Mouse (Mus musculus) right cerebral cortex, postnatal 4 days (tissue): Measurements from ENCODE around the gene Med1.

ENCODE experiments used
- DNase-seq: peaks from one replicate; pipeline ENCODE4 v3.0.0-alpha.2; 2022

Med1 gene

DNA sequence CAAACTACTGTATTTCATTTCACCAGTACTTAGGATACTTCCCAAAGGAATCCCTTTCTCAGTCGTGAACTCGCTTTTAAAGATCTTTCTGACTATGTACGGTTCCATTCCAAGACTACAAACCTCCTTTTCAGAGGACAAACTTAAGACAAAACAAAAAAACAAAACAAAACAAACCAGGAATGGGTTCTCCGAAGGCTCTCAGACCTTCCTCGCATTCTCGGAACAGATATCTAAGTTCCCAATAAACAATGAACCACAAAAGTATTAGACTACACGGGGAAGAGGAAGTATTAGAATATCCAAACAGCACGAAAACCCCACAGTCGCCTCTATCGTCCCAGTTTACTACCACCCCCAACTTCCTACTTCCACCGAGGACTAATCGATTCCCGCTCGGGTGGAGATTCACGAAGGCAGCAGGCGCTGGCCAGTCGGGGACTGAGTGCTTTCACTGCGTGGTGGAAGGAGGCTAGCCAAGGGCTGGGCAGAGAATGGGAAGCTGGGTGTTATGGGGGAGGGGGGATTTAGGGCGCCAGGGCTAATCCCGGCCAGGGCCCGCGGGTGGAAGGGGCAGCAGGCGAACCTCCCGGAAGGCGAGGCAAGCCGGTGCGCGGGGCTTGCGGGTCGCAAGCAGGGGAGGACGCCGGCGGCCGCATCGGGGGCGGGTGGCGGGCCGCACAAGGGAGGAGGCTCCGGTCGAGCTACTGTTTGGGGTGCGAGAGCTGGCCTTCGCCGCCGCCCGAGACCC, 44.4 kb downstream of the Med1 start:
- peak; percentile 27 for DNase-seq

DNA sequence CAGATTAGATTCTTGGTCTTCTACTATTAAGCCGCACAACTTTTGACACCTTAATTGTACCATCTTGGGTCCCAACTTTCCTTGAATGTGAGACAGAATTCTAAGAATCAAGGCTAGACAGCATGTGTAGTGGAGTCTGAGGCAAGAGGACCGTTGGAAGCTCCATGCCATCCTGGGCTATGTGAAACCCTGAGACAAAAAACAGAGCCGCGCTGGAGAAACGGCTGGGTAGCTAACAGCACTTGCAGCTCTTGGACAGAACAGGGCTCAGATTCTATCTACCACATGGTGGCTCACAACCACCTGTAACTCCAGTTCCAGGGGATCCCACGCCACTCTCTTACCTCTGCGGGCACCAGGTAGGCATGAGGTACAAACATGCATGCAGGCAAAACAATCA, 47.2 kb downstream of the Med1 start:
- no peak for DNase-seq

DNA sequence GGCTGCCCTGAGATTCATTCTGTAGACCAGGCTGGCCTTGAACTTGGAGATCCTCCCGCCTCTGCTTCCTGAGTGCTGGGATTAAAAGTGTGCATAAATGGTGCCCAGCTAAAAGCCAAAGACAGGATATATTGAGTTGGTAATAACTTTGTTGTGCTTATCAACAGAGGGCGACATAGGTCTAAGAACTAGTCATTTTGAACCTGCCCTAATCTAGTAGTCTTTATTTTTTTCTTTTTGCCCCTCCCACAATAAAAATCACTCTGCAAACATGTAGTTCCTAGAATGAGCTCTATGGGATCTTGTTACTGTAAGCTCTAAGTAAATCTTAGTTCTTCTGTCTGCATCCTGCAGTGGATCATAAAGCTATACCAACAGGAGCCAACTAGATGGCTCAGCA, 50.5 kb downstream of the Med1 start:
- no peak for DNase-seq

DNA sequence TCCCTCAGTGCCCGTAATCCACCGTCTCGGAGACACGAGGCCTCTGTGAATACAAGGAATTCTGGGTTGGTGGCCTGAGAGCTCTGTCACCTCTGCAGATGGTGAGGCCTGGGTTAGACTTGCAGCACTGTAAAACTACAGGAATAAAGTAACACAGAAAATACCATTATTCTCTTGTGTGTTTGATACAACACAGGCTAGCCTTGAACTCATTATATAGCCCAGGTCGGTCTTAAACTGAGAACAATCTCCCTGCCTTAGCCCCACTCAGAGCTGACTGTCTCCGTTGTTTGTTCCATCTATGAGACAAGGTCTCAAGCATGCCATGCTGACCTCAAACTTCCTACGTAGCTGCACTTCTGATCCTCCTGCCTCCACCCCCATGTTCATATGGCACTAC, 54.2 kb downstream of the Med1 start:
- no peak for DNase-seq

DNA sequence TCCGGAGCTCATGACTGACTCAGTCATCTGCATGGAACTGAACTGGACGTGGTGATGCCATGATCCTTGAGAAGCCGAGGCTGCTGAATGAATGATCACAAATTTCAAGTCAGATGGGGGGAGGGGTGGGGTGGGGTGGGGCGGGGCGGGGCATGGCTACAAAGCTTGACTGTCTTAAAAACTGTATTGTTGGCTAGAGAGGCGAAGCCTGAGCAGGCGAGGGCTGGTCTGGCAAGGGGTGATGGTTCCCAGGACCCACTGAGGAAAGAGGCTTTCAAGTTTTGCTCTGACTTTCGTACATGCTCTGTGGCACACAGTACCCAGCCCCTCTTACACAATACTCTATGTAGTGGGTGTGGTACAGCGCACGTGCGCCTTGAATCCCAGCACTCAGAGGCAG, 55.3 kb downstream of the Med1 start:
- DNase-seq = no peak

DNA sequence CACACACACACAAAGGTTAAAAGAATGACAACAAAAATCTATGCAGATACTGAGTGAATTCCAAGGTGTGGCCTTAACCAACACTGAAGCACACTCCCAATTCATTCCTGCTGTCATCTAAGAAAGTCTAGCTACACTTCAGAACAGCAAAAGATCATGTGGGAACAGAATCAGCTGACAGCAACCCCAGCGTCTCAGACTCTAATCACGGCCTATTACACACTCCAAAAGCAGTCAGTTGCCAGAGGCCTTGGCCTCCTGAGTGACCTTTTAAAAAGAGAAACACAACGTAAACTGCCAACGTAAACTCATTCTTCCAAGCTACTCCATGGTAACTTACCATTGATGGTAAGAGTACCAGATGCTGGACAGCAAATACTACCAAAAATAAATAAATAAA, 58.1 kb downstream of the Med1 start:
- no peak for DNase-seq

DNA sequence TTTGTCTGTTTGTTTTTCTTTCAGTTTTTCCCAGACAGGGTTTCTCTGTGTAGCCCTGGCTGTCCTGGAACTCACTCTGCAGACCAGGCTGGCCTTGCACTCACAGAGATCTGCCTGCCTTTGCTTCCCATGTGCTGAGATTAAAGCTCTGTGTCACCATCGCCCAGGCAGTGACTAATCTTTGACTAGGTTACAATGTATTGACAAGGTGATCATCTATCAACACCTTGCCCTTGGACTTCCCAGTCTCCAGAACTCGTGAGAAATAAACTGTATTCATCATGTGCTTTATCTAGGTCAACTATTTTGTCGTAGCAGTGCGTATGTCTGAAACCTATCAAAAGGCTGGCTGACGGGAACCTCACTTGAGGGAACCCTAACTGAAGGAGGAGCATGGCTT, 69.7 kb downstream of the Med1 start:
- no peak for DNase-seq

DNA sequence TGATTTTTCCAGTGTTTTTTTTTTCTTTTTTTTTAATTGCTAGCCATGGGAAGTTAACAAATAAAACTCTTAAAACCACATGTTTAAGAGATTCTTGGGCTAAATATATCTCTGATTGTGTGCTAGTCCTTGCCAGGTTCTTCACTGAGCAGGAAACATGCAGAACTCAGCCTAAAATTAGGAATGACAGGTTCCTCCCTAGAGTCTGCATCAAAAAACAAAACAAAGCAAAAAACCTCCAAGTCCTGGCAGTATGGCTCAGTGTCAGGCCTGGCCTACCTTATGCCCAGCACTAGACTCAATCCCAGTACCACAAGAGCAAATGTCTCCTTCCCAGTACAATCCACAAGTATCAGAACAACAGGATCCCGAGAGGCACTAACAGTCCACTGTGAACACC, 78.7 kb downstream of the Med1 start:
- no peak for DNase-seq

DNA sequence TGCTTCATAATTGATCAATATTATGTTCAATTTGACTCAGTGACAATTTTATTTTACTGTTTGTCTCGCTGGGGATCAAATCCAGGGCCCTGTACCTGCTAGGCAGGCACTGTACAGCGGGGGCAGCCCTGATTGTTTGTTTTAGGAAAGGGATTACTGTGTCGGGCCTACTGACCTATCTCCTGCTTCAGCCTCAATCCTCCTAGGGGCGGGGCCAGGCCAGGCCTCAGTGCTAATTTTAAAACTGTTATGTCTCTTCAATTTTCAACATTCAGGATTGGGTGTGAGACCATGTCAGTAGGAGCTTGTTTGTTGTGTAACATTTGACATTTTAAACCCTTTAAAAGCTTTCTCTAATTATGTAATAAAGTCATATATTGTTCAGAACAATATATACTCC, 79.6 kb downstream of the Med1 start:
- no peak for DNase-seq

DNA sequence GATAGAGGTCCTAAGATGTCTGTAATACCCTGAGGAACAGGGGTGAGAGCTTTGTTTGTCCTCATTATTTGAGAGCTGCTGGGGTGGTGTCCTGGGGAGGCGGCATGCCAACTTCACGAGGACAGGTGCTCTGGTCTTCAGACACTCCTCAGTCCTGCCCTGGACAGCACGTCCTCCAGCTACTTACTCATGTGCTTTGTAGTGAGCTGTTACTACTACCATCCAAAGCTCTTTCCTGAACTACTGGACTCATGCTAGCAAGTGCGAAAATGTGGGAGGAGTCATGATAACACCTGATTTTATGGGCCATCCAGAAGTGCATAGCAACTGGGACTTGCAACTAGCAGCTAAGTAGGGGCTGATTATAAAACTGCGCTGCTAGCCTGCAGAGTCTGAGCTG, 83.4 kb downstream of the Med1 start:
- no peak for DNase-seq
